8 mouse cellular contexts compared by ENCODE assay signal in the genomic region with DNA sequence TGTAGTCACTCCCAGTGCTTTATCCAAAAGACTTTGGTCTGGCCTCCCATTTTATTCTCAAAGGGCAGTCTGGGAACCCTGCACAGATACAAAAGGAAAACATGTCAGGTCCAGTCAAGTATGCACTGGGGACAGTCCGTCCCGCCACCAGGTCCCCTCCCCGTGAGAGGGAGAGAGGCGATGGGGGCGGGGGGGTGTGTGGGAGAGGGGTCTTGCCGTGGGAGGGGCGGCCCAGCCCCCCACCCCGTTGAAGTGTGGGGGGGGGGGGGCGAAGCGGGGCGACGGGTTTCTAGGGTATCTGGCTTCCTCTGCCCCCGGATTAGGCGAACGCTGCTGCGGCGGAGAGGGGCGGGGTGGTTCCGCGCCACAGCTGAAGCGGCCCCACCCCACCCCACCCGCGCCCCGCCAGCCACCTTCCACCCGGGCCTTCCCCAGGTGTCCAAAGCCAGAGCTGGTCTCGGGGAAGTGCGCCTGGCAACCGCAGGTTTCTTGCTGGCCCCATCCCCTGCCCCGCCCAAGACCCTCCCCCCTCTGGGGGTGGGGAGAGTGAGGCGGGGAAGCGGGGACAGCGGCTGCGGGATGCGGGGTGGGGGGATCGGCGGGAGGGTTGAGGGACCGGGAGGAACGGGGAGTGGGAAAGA. TPM values are rescaled to one million over a fixed set of nuclear protein-coding genes. Genes with fewer than 3 reads are reported as not detected.
DNase-seq lines count a peak whose midpoint lies in the region; ATAC-seq and TF ChIP-seq lines count a peak whose summit lies in the region.
"Had no signal": no experiment of that assay in that cellular context is flagged by ENCODE, and none has a peak within 500 bp of the region (broad histone marks: within the 10 kb centered on the region; RNA-seq: fewer than 3 reads in every experiment).

No protein-coding gene starts in this region.

- 0 out of 2 replicates have a peak, but pooled peaks cover 3% of the 10 kb centered on the region for H3K4me1 ChIP-seq in limb, embryonic 15.5 days
- no peaks in the 10 kb centered on the region for H3K4me1 ChIP-seq in stomach, postnatal 0 days (replicated peaks; ENCODE audit: control insufficient read depth, insufficient read depth)

- H3K36me3 ChIP-seq in limb, embryonic 15.5 days, result no peaks in the 10 kb centered on the region
- no peaks in the 10 kb centered on the region for H3K36me3 ChIP-seq in stomach, postnatal 0 days (ENCODE audit: control insufficient read depth, insufficient read depth, low read length)
- H3K36me3 ChIP-seq: liver, embryonic 15.5 days had no signal

- no peak overlapping the region for H3K9ac ChIP-seq in limb, embryonic 15.5 days
- H3K9ac ChIP-seq in stomach, postnatal 0 days (ENCODE audit: low read length), result no peak overlapping the region
- H3K9ac ChIP-seq: liver, embryonic 15.5 days had no signal

- no peaks in the 10 kb centered on the region for H3K9me3 ChIP-seq in limb, embryonic 15.5 days
- no peaks in the 10 kb centered on the region for H3K9me3 ChIP-seq in stomach, postnatal 0 days (ENCODE audit: control insufficient read depth, low read length)
- H3K9me3 ChIP-seq: liver, embryonic 15.5 days had no signal

- no peak overlapping the region for H3K4me2 ChIP-seq in limb, embryonic 15.5 days
- no peak overlapping the region for H3K4me2 ChIP-seq in stomach, postnatal 0 days (replicated peaks; ENCODE audit: low read depth)
- H3K4me2 ChIP-seq: liver, embryonic 15.5 days had no signal

- peaks cover 4% of the 10 kb centered on the region; the same call in 1 of the 2 replicates for H3K27me3 ChIP-seq in limb, embryonic 15.5 days
- H3K27me3 ChIP-seq in stomach, postnatal 0 days (ENCODE audit: control insufficient read depth, insufficient read depth, low read length), result no peaks in the 10 kb centered on the region

- 0% methylated on average over 25 of the region's 38 CpGs for WGBS in limb, embryonic 15.5 days
- 2% methylated on average over 18 of the region's 38 CpGs for WGBS in stomach, postnatal 0 days

- no peak overlapping the region for H3K27ac ChIP-seq in limb, embryonic 15.5 days
- no peak overlapping the region for H3K27ac ChIP-seq in stomach, postnatal 0 days (replicated peaks)
- H3K27ac ChIP-seq: liver, embryonic 15.5 days had no signal

- TF ChIP-seq CTCF in stomach, postnatal 0 days (IDR thresholded peaks at IDR 0.05; ENCODE audit: low read depth), result no peak

- DNase-seq in layer of hippocampus, postnatal 10 days (ENCODE audit: low spot score in 2 of 2), result peak; percentile 14 to 34
- no peak for DNase-seq in layer of hippocampus, adult 8-10 months (ENCODE audit: low spot score in 2 of 2)
- peak; percentile 68 for DNase-seq in R1 (ENCODE audit: low read depth, low spot score)
- peak; percentile 50 for DNase-seq in stomach, postnatal 0 days (ENCODE audit: low spot score)
- no peak for DNase-seq in layer of hippocampus, adult 9-11 months

- no peak overlapping the region for H3K4me3 ChIP-seq in limb, embryonic 15.5 days
- H3K4me3 ChIP-seq in stomach, postnatal 0 days (ENCODE audit: low read depth, low read length), result no peak overlapping the region
- H3K4me3 ChIP-seq: liver, embryonic 15.5 days had no signal

- ATAC-seq in common myeloid progenitor, adult 5-6 weeks (replicated peaks; ENCODE audit: low read depth, poor library complexity, severe bottlenecking), result peak; percentile 15; the same call in 1 of the 2 replicates
- 0 out of 2 replicates have a peak, but pooled peaks have one; percentile 16 for ATAC-seq in limb, embryonic 15.5 days (ENCODE audit: insufficient number of reproducible peaks, low FRiP score, low TSS enrichment, low read depth)
- no peak for ATAC-seq in stomach, postnatal 0 days (ENCODE audit: low FRiP score, low TSS enrichment)

- TF ChIP-seq EP300 in stomach, postnatal 0 days (optimal IDR thresholded peaks at IDR 0.05), result no peak

RNA-seq across cellular contexts. Expression of a gene that starts 29.7 kb away (rescaled TPM):
- 1 to 10 TPM; 6.3 to 6.4 TPM for total RNA-seq in layer of hippocampus, postnatal 10 days (2021)
- total RNA-seq in layer of hippocampus, adult 8-10 months (2022), result 10 to 100 TPM in 2 of 4 experiments, 1 to 10 TPM in 2; 6.3 to 24.4 (median 13.5) TPM
- total RNA-seq in common myeloid progenitor, adult 5-6 weeks (2017), result 24.3 and 43.8 TPM in 2 replicates
- polyA plus RNA-seq in limb, embryonic 15.5 days (2015; fragmentation: Nextera tagmentation; extraction: Ambion mirVana), result 2.3 and 2.8 TPM in 2 replicates
- 0.79 and 1.5 TPM in 2 replicates for polyA plus RNA-seq in stomach, postnatal 0 days (2015; fragmentation: Nextera tagmentation; extraction: Ambion mirVana)

Comparison
In these comparisons a context has a peak if more than half of its experiments do, and no peak if none do; other contexts are left out.
1. DNase-seq: peak in layer of hippocampus, postnatal 10 days (2 of 2), R1 (single experiment) and stomach, postnatal 0 days (single experiment); none in layer of hippocampus, adult 8-10 months (0 of 2) and layer of hippocampus, adult 9-11 months (single experiment).